Mouse (Mus musculus): ENCODE results near the gene Cyp8b1. TPM values are rescaled to one million over a fixed set of nuclear protein-coding genes. Genes with fewer than 3 reads are reported as not detected.
A peak's percentile ranks its signal among the peaks of the same experiment; 100 is the strongest.

Cyp8b1 gene
- polyA plus RNA-seq, 1 experiment from 2014 or later: 0.35 TPM

DNA sequence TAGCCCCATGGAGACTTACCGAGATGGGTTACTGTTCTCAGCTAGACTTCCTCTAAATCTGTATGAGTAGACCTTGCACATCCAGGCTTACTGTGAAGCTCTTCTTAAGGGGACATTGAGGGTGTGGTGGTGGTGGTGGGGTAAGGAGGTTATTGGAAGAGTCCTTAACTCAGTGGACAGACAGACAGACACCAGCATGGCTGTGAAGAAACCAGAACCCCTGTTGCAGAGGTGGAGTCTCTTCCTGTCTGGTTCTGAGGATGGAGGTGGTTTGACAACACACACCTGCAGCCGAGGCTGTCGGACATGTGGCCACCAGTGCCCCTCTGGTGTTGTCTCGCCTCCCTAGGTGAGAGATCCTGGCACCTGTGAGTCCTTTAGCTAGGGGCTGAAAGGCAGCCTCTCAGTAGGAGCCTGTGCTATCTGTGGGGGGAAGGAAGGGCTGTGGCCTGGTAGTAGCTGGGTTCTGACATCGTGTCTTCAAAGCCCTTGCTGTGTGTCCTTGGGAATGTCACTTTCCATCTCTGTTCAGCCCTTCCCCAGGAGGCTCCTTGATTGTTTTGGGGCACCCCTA, 15.7 kb downstream of the Cyp8b1 start:
- Histone ChIP-seq H3K27ac (no peak overlapping the region), H3K4me3 (replicated peaks) (no peak overlapping the region), H3K9me3 (no peaks in the 10 kb centered on the region), H3K4me2 (no peak overlapping the region), H3K36me3 (no peaks in the 10 kb centered on the region), H3K4me1 (0 out of 2 replicates have a peak, but pooled peaks cover 2% of the 10 kb centered on the region), H3K27me3 (replicated peaks) (no peaks in the 10 kb centered on the region), H3K9ac (no peak overlapping the region)
- 74% methylated on average over 5 of the region's 5 CpGs for WGBS
- ATAC-seq (ENCODE audit: insufficient read depth, low FRiP score, low read depth): no peak

DNA sequence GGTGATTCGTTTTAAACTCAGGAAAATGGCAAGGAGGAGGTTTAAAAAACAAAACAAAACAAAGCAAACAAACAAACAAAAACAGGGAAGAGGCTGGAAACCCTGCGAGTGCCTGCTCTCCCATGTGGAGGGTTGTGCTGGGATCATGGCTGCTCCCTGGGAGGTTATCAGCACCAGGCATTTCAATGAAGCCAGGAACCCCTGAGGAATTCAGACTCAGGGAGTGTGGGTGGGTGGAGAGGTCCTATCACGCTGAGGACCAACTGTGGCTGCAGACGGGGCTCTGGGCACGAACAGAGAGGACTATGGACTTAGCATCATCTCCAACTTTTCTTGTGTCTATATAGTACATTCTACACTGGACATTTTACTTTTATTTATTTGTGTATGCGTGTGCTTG, 16.8 kb downstream of the Cyp8b1 start:
- no peak for ATAC-seq (ENCODE audit: insufficient read depth, low FRiP score, low read depth)
- Histone ChIP-seq H3K4me3 (replicated peaks) (no peak overlapping the region), H3K9me3 (no peaks in the 10 kb centered on the region), H3K27ac (no peak overlapping the region), H3K9ac (no peak overlapping the region), H3K4me1 (0 out of 2 replicates have a peak, but pooled peaks cover 2% of the 10 kb centered on the region), H3K36me3 (no peaks in the 10 kb centered on the region), H3K4me2 (no peak overlapping the region), H3K27me3 (replicated peaks) (no peaks in the 10 kb centered on the region)
- 57% methylated on average over 6 of the region's 6 CpGs for WGBS

DNA sequence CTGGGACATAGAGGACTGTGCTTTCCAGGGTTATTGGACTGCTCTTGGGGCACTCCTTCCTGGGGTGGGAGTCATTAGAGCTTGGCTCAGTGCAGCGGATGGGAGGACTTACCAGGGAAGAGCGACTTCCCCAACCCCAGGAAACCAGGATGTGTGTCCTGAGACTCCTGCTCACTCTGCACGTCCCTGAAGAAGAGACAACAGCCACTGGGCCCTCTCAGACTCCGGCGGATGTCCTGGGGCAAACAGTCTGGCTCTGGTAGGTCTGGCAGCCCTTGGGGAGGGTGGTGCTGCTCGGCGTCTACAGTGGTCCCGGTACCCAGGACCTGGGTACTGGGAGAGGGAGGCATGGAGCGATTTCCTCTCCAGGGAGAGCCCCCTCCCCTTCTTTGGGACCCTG, 17.9 kb downstream of the Cyp8b1 start, which contains the start of gene Ackr2:
Gene Ackr2 (plus strand): TSS at position 111 of the 400 bp plus-strand sequence.
- no peak within 1 kb of the TSS for H3K9ac ChIP-seq
- H3K36me3 ChIP-seq: no peaks in the 10 kb centered on the region
- no peak within 1 kb of the TSS for H3K4me3 ChIP-seq (replicated peaks)
- H3K4me2 ChIP-seq: no peak within 1 kb of the TSS
- 0 out of 2 replicates have a peak, but pooled peaks cover 2% of the 10 kb centered on the region for H3K4me1 ChIP-seq
- H3K9me3 ChIP-seq: no peaks in the 10 kb centered on the region
- no peaks in the 10 kb centered on the region for H3K27me3 ChIP-seq (replicated peaks)
- ATAC-seq (ENCODE audit: insufficient read depth, low FRiP score, low read depth): no peak
- WGBS: 80% methylated on average over 9 of the region's 9 CpGs
- peak within 1 kb of the TSS; percentile 68 for H3K27ac ChIP-seq

DNA sequence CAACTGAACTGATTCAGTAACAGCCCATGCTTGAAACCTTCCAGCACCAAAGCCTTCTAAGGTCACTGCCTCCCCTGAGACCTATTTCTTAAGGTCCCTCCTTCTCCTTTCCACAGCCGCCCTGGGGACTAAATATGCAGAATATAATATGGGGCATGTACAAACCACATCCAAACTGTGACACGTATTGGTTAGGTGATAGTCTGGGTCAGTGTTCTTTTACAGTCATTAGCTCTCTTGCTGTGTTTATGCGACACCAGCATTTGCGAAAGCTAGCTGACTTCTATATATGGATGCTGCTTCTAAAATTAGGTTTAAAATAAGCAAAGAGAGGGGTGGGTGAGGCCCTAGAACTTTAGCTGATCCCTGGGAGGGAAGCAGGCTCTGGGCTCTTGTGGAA, 19.3 kb downstream of the Cyp8b1 start:
- no peak for ATAC-seq (ENCODE audit: insufficient read depth, low FRiP score, low read depth)
- Histone ChIP-seq H3K4me2 (no peak overlapping the region), H3K9ac (no peak overlapping the region), H3K9me3 (no peaks in the 10 kb centered on the region), H3K36me3 (no peaks in the 10 kb centered on the region), H3K27ac (peak overlapping the region; percentile 82; the same call in 1 of the 2 replicates), H3K27me3 (replicated peaks) (no peaks in the 10 kb centered on the region), H3K4me1 (0 out of 2 replicates have a peak, but pooled peaks cover 2% of the 10 kb centered on the region), H3K4me3 (replicated peaks) (no peak overlapping the region)
- 50% methylated on average over 4 of the region's 4 CpGs for WGBS

DNA sequence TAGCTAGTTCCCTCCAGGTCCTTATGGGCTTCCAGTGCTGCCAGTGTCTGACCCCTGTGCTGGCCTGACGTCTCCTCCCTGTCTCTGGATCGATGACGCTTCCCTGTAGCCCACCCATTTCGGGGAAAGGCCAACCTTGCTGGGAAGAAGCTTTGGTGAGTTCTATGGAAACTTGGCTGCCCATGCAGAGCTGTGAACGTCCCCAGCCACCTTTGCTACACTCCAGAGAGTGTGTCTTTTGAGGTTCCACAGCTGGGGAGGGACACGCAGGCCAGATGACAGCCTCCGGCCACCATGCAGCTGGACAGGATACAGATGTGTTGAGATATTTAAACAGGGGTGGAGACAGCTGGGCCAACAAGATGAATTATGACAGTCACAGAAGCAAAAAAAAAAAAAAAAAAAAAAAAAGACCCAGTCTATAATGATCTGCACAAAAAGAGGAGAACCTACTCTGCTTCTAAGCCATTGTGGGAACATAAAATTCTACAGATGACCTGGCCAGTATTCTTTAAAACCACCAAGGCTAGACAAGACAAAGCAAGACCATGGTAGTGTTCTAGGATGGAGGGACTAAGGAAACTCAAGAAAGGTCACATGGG, 20.6 kb downstream of the Cyp8b1 start:
- no peak for ATAC-seq (ENCODE audit: insufficient read depth, low FRiP score, low read depth)
- WGBS: 46% methylated on average over 7 of the region's 7 CpGs

DNA sequence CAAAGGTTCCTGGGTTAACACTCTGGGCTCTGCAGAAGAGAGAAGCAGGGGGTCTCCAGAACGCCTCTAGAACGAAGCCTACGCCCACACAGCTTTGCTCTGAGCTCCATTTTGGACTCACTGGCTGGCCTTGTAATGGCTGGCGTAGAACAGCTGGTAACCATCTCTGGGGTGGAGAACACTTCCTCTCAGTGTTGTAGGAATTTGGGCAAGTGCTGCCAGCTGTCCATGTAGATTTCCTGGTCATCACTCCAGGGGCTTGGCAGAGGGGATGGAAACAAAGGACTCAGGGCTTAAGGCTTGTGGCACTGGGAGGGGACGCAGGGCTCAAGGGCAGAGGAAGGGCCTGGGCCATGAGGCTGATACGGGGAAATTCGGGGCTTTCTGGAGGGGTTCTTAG, 21.7 kb downstream of the Cyp8b1 start:
- Histone ChIP-seq H3K4me1 (peaks cover 12% of the 10 kb centered on the region; the same call in 1 of the 2 replicates), H3K27ac (peak overlapping the region; percentile 16; the same call in 1 of the 2 replicates), H3K4me3 (replicated peaks) (no peak overlapping the region), H3K36me3 (no peaks in the 10 kb centered on the region), H3K9me3 (no peaks in the 10 kb centered on the region), H3K9ac (no peak overlapping the region), H3K4me2 (no peak overlapping the region), H3K27me3 (replicated peaks) (no peaks in the 10 kb centered on the region)
- WGBS: 70% methylated on average over 7 of the region's 7 CpGs
- ATAC-seq (ENCODE audit: insufficient read depth, low FRiP score, low read depth): no peak; the same call in 1 of the 2 replicates

More for the DNA sequence above, 20.6 kb downstream of the Cyp8b1 start:
- Histone ChIP-seq H3K27ac (peak overlapping the region; percentile 16; the same call in 1 of the 2 replicates), H3K9ac (no peak overlapping the region), H3K27me3 (replicated peaks) (no peaks in the 10 kb centered on the region), H3K4me2 (no peak overlapping the region), H3K4me3 (replicated peaks) (no peak overlapping the region), H3K9me3 (no peaks in the 10 kb centered on the region), H3K4me1 (peaks cover 8% of the 10 kb centered on the region; the same call in 1 of the 2 replicates), H3K36me3 (no peaks in the 10 kb centered on the region)

DNA sequence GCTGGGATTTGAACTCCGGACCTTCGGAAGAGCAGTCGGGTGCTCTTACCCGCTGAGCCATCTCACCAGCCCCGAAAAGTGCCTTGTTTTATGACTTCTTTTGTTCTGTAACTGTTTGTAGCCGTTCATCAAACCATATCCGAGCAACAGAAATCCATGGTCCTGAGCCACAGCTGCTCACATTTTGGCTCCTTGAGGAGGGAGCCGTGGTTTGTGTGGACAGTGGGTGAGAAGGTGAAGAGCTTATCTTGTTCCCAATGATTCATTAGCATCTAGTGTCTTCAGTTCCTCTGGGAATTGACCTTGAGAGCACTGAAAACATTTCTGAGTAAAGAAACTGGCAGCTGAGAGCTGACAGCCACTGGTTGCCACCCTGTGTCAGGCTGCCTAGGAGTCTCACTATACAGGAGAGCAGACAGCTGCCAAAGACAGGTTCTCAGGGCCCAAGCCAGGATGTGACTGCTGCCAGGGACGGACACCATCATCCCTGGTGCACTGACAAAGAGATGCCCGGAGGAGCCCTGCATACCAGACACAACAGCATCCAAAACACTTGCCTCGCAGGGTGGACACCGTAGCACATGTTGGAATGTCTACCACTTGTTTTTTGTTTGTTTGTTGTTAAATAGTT, 23.9 kb downstream of the Cyp8b1 start:
- Histone ChIP-seq H3K27ac (no peak overlapping the region), H3K4me1 (peaks cover 9% of the 10 kb centered on the region; the same call in 1 of the 2 replicates), H3K36me3 (no peaks in the 10 kb centered on the region), H3K27me3 (replicated peaks) (no peaks in the 10 kb centered on the region), H3K9me3 (no peaks in the 10 kb centered on the region), H3K4me3 (replicated peaks) (no peak overlapping the region), H3K9ac (no peak overlapping the region), H3K4me2 (no peak overlapping the region)
- 85% methylated on average over 12 of the region's 12 CpGs for WGBS
- no peak for ATAC-seq (ENCODE audit: insufficient read depth, low FRiP score, low read depth)

DNA sequence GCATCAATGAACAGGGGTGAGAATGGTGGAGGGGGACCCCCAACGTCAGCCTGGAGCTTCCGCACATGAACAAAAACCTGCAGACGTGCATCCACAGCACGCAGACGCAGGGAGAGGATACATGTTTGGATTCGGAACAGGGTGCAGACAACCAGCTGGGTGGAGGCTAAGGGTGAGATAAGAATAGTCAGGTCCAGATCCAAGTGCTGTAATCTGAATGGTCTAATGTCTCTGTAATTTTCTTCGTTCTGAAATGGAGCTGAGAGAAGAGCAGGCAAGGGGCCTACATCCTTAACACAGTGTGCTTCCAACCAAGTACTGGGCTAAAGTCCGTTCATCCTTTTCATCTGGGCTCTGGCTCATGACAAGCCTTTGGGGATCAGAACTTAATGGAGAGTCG, 24.8 kb downstream of the Cyp8b1 start:
- H3K27me3 ChIP-seq (replicated peaks): no peaks in the 10 kb centered on the region
- H3K4me2 ChIP-seq: no peak overlapping the region
- H3K9ac ChIP-seq: no peak overlapping the region
- H3K4me1 ChIP-seq: peaks cover 9% of the 10 kb centered on the region; the same call in 1 of the 2 replicates
- ATAC-seq (ENCODE audit: insufficient read depth, low FRiP score, low read depth): no peak
- 84% methylated on average over 9 of the region's 9 CpGs for whole genome bisulfite sequencing
- H3K36me3 ChIP-seq: no peaks in the 10 kb centered on the region
- no peaks in the 10 kb centered on the region for H3K9me3 ChIP-seq
- no peak overlapping the region for H3K27ac ChIP-seq
- H3K4me3 ChIP-seq (replicated peaks): no peak overlapping the region

DNA sequence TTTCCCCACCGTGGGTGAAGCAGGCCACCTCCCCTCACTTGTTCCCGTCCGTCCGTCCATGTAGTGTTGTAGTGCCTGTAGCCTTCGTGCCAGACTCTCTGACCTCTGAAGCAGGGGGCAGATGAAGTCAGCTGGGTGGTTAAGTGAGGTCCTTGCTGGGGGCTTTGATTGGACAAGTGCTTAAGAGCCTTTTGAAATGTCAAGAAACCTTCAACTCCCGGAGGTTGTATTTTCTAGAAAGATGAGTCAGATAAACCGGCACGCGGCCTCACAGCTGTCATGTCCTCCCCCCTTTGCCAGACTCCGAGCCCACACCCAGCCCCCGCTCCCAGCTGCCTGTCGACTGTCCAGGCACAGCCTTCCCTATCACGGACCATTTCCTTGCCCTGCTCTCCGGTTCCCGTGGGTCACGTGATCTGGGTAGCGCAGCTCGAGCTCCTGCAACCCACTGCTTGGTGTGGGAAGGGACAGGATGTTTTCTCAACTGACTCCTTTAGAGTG, 25.6 kb downstream of the Cyp8b1 start:
- Histone ChIP-seq H3K4me1 (peaks cover 9% of the 10 kb centered on the region; the same call in 1 of the 2 replicates), H3K36me3 (no peaks in the 10 kb centered on the region), H3K4me3 (replicated peaks) (no peak overlapping the region), H3K9me3 (no peaks in the 10 kb centered on the region), H3K27ac (no peak overlapping the region), H3K27me3 (replicated peaks) (no peaks in the 10 kb centered on the region), H3K4me2 (peak overlapping the region; percentile 36), H3K9ac (no peak overlapping the region)
- 19% methylated on average over 18 of the region's 18 CpGs for WGBS
- no peak for ATAC-seq (ENCODE audit: insufficient read depth, low FRiP score, low read depth)

DNA sequence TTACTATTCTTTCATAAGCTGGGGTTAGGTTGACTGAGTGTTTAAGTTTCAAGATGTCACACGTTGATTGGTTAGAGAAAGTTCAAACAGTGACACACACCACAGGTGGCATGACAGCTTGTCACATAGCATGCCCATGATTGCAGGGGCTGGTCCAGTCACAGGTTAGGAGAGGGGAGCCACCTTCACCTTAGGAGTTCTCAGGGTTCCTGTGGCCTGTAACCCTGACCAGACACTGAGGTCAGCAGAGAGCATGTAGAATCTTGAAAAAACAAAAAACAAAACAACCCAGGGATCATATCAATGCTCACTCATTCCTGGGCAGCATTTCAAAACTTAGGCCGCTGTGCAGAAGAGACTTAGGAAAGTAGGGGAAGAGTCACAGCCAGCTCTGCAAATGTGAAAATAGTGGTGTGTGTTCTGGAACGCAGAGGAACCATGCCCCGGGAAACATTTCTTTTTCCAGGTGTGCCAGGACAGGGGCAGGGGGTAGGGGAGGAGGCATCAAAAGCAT, 26.1 kb downstream of the Cyp8b1 start:
- H3K9ac ChIP-seq: no peak overlapping the region
- H3K36me3 ChIP-seq: no peaks in the 10 kb centered on the region
- peaks cover 9% of the 10 kb centered on the region; the same call in 1 of the 2 replicates for H3K4me1 ChIP-seq
- no peak for ATAC-seq (ENCODE audit: insufficient read depth, low FRiP score, low read depth)
- H3K27me3 ChIP-seq (replicated peaks): no peaks in the 10 kb centered on the region
- 0 out of 2 replicates have a peak overlapping the region, but pooled peaks have one; percentile 36 for H3K4me2 ChIP-seq
- 37% methylated on average over 4 of the region's 4 CpGs for WGBS
- H3K27ac ChIP-seq: no peak overlapping the region
- no peak overlapping the region for H3K4me3 ChIP-seq (replicated peaks)
- no peaks in the 10 kb centered on the region for H3K9me3 ChIP-seq

DNA sequence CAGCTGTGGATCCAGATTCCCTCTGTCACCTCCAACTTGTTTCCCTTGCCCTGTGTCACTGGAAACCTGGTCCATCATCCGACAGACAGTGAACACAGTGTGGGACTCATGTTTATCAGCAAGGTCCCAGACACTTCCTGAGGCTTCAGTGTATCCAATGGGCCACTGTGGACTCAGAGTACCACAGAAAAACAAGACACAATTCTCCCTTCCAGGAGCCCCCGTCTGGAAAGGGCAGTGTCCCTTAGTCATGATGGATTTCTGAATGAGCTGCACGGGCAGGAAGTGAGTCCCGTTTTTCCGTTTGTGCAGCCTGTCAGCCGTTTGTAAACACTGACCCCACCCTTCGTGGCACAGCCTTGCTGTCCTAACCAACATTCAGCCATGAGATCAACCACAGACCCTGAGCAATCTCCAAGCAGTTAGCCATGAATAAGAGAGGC, 34.1 kb downstream of the Cyp8b1 start:
- 25% methylated on average over 7 of the region's 7 CpGs for WGBS
- no peak overlapping the region for H3K4me2 ChIP-seq

DNA sequence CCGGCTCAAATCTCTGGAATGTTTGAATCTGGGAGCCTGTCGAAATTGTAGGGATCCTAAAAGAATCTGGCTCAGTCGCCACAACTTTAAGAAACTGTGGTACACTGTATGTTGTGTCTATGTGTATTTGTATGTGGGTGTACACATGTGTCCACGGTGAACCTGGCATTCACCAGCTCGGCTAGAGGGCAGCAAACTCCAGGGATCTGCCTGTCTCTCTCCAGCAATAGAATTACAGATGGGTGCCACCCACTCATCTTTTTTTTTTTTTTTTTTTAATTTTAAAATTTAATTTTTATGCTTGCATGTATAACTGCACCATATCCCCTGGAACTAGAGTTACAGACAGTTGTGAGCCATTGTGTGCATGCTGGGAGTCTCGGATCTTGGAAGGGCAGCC, 34.8 kb downstream of the Cyp8b1 start:
- Histone ChIP-seq H3K27ac (no peak overlapping the region), H3K4me1 (no peaks in the 10 kb centered on the region), H3K9me3 (no peaks in the 10 kb centered on the region), H3K27me3 (replicated peaks) (no peaks in the 10 kb centered on the region), H3K9ac (no peak overlapping the region), H3K4me3 (replicated peaks) (no peak overlapping the region), H3K4me2 (no peak overlapping the region), H3K36me3 (no peaks in the 10 kb centered on the region)
- 64% methylated on average over 6 of the region's 6 CpGs for WGBS
- ATAC-seq (ENCODE audit: insufficient read depth, low FRiP score, low read depth): no peak

More for the DNA sequence above, 34.1 kb downstream of the Cyp8b1 start:
- H3K9me3 ChIP-seq: no peaks in the 10 kb centered on the region
- no peaks in the 10 kb centered on the region for H3K4me1 ChIP-seq
- H3K36me3 ChIP-seq: no peaks in the 10 kb centered on the region
- no peak overlapping the region for H3K4me3 ChIP-seq (replicated peaks)
- H3K27ac ChIP-seq: no peak overlapping the region
- ATAC-seq (ENCODE audit: insufficient read depth, low FRiP score, low read depth): no peak
- no peak overlapping the region for H3K9ac ChIP-seq
- no peaks in the 10 kb centered on the region for H3K27me3 ChIP-seq (replicated peaks)

Data from stomach, embryonic 15.5 days (tissue).